Mouse (Mus musculus): ENCODE data around the gene Rgs3.

Rgs3 gene

GRCm38 (mm10) chr4:62559797-62560329 lies at the start of gene Rgs3:
Gene Rgs3 (plus strand): TSS chr4:62559847.
- 73% methylated on average over 6 of the region's 6 CpGs for WGBS

GRCm38 (mm10) chr4:62509946-62510345 lies 49.7 kb upstream of the Rgs3 start:
- WGBS, result 73% methylated on average over 11 of the region's 11 CpGs

GRCm38 (mm10) chr4:62513998-62514506 lies 45.6 kb upstream of the Rgs3 start:
- 73% methylated on average over 11 of the region's 11 CpGs for WGBS

GRCm38 (mm10) chr4:62514995-62515394 lies 44.7 kb upstream of the Rgs3 start:
- 81% methylated on average over 7 of the region's 7 CpGs for WGBS

GRCm38 (mm10) chr4:62515490-62515889 lies 44.2 kb upstream of the Rgs3 start:
- 60% methylated on average over 3 of the region's 3 CpGs for WGBS

- WGBS, result 53% methylated on average over 2 of the region's 2 CpGs
Observed at GRCm38 (mm10) chr4:62516079-62516478, 43.6 kb upstream of the Rgs3 start.

GRCm38 (mm10) chr4:62516579-62516978 lies 43.1 kb upstream of the Rgs3 start:
- whole genome bisulfite sequencing, result 72% methylated on average over 1 of the region's 1 CpGs

GRCm38 (mm10) chr4:62517046-62517445 lies 42.6 kb upstream of the Rgs3 start:
- 94% methylated on average over 8 of the region's 8 CpGs for WGBS

- 65% methylated on average over 10 of the region's 10 CpGs for WGBS
Observed at GRCm38 (mm10) chr4:62517538-62518415, 41.9 kb upstream of the Rgs3 start.

- whole genome bisulfite sequencing, result 57% methylated on average over 13 of the region's 13 CpGs
Observed at GRCm38 (mm10) chr4:62518416-62519121, 41.1 kb upstream of the Rgs3 start.

GRCm38 (mm10) chr4:62519122-62519848 lies 40.4 kb upstream of the Rgs3 start:
- WGBS, result 3% methylated on average over 26 of the region's 26 CpGs

GRCm38 (mm10) chr4:62519849-62520233 lies 39.8 kb upstream of the Rgs3 start, which contains the start of gene Alad:
Gene Alad (minus strand): TSS chr4:62519918.
- WGBS, result under 1% methylated on average over 37 of the region's 37 CpGs

- 76% methylated on average over 2 of the region's 2 CpGs for WGBS
Observed at GRCm38 (mm10) chr4:62520892-62521400, 38.7 kb upstream of the Rgs3 start.

- WGBS, result under 1% methylated on average over 59 of the region's 59 CpGs
Observed at GRCm38 (mm10) chr4:62524651-62525488, 34.8 kb upstream of the Rgs3 start, which contains the start of the genes Pole3 and 4933430I17Rik. Gene Pole3 (minus strand): TSS chr4:62525068. Gene 4933430I17Rik (plus strand): TSS chr4:62525369.

GRCm38 (mm10) chr4:62525489-62525811 lies 34.2 kb upstream of the Rgs3 start:
- 1% methylated on average over 10 of the region's 10 CpGs for WGBS

GRCm38 (mm10) chr4:62526256-62526655 lies 33.4 kb upstream of the Rgs3 start:
- 61% methylated on average over 2 of the region's 2 CpGs for WGBS

- 84% methylated on average over 4 of the region's 4 CpGs for WGBS
Observed at GRCm38 (mm10) chr4:62527655-62528054, 32.0 kb upstream of the Rgs3 start.

GRCm38 (mm10) chr4:62533729-62534128 lies 25.9 kb upstream of the Rgs3 start:
- WGBS, result 85% methylated on average over 6 of the region's 6 CpGs

GRCm38 (mm10) chr4:62541802-62542201 lies 17.8 kb upstream of the Rgs3 start:
- whole genome bisulfite sequencing, result 70% methylated on average over 3 of the region's 3 CpGs

GRCm38 (mm10) chr4:62543782-62544181 lies 15.9 kb upstream of the Rgs3 start:
- WGBS, result 84% methylated on average over 6 of the region's 6 CpGs
